Mouse (Mus musculus) spleen, adult 2 months (tissue): ENCODE measurements around the gene Hspa1l. TPM values are rescaled to one million over a fixed set of nuclear protein-coding genes. Genes with fewer than 3 reads are reported as not detected.
A peak's percentile ranks its signal among the peaks of the same experiment; 100 is the strongest.
"Not testable (repeated sequence)": the region's sequence is repeated elsewhere in the genome, so short reads cannot be mapped to it uniquely, and the experiment has no call there.

Source experiments
- DNase-seq, 2 experiments: peaks; one replicate each; pipeline versions ENCODE4 v3.0.0 to v3.0.0-alpha.2; 2012 to 2021; ENCODE audit warnings: low spot score in 2 of 2, low read depth in 1 of 2
- H3K27ac ChIP-seq: fragments of 200-500 bp; 2 replicates; pipeline ENCODE4 v1.5.1; 2012; ENCODE audit warnings: low read length, inconsistent platforms; ENCODE audit not compliant: insufficient read depth
- H3K27me3 ChIP-seq: fragments of 200-500 bp; 2 replicates; pipeline ENCODE4 v1.6.1; 2012; ENCODE audit warnings: mild to moderate bottlenecking, moderate library complexity, low read length, inconsistent platforms; ENCODE audit not compliant: control insufficient read depth, insufficient read depth
- H3K36me3 ChIP-seq: fragments of 200-500 bp; 2 replicates; pipeline ENCODE4 v1.6.1; 2012; ENCODE audit warnings: mild to moderate bottlenecking, low read length, inconsistent platforms; ENCODE audit not compliant: control insufficient read depth, insufficient read depth
- H3K4me1 ChIP-seq: fragments of 200-500 bp; 2 replicates; pipeline ENCODE4 v1.6.1; 2011; ENCODE audit warnings: inconsistent platforms; ENCODE audit not compliant: control insufficient read depth, insufficient read depth, insufficient read length
- H3K4me3 ChIP-seq: fragments of 200-500 bp; 2 replicates; pipeline ENCODE4 v1.5.1; 2011; ENCODE audit warnings: mild to moderate bottlenecking, inconsistent platforms; ENCODE audit not compliant: insufficient read depth, insufficient read length; ENCODE audit errors: extremely low read depth
- CTCF ChIP-seq: fragments of 200-500 bp; IDR thresholded peaks from 2 replicates; pipeline ENCODE4 v1.5.1; 2011; ENCODE audit warnings: mild to moderate bottlenecking, inconsistent platforms; ENCODE audit not compliant: insufficient read depth, insufficient read length, insufficient replicate concordance; ENCODE audit errors: extremely low read depth
- POLR2A ChIP-seq: fragments of 200-500 bp; IDR thresholded peaks from 2 replicates; pipeline ENCODE4 v1.6.1; 2011; ENCODE audit warnings: low read depth, low read length, inconsistent platforms
- WGBS: fragments of 180-500 bp; shearing (Covaris S2); methylation state at CpG from one replicate; pipeline ENCODE4 v1.1.7; 2018; 5-methylcytosine and 5-hydroxymethylcytosine counted together
- polyA plus RNA-seq: library from polyadenylated mRNA; depleted of rRNA; stranded (reverse); fragments of >200 nt; gene quantifications from 2 replicates; pipeline ENCODE4 v1.2.3, GENCODE M21; 2012

Hspa1l gene
- polyA plus RNA-seq, 1 experiment, result 0.06 TPM

GRCm38 (mm10) chr17:34998526-34999430 lies 26.3 kb downstream of the Hspa1l start:
- peak overlapping the region; percentile 61 for H3K4me3 ChIP-seq
- DNase-seq, result no peak
- no peaks in the 10 kb centered on the region; the same call in 1 of the 2 replicates for H3K4me1 ChIP-seq
- H3K27me3 ChIP-seq, result no peaks in the 10 kb centered on the region
- H3K27ac ChIP-seq, result peak overlapping the region; percentile 87
- TF ChIP-seq CTCF (no peak), POLR2A (no peak)
- 46% methylated on average over 15 of the region's 15 CpGs for WGBS
- H3K36me3 ChIP-seq, result peaks cover 16% of the 10 kb centered on the region

GRCm38 (mm10) chr17:34999871-35000716 lies 27.6 kb downstream of the Hspa1l start:
- peak; percentile 57; the same call in 1 of the 2 replicates for TF ChIP-seq POLR2A
- WGBS, result 3% methylated on average over 30 of the region's 32 CpGs
- peaks cover 27% of the 10 kb centered on the region for H3K36me3 ChIP-seq
- peak; percentile 54 to 64 for DNase-seq
- H3K27ac ChIP-seq, result peak overlapping the region; percentile 100
- not testable (repeated sequence) for H3K4me1 ChIP-seq, H3K27me3 ChIP-seq
- H3K4me3 ChIP-seq, result peak overlapping the region; percentile 86

GRCm38 (mm10) chr17:35000717-35001451 lies 28.4 kb downstream of the Hspa1l start, which contains the start of gene Vars:
Vars (plus strand) TSS chr17:35000987.
- H3K27ac ChIP-seq, result peak within 1 kb of the TSS; percentile 100
- H3K4me3 ChIP-seq, result peak within 1 kb of the TSS; percentile 86
- WGBS, result under 1% methylated on average over 82 of the region's 83 CpGs
- H3K27me3 ChIP-seq, result no peaks in the 10 kb centered on the region
- no peak for TF ChIP-seq CTCF
- TF ChIP-seq POLR2A, result peak; percentile 87
- H3K4me1 ChIP-seq, result no peaks in the 10 kb centered on the region; the same call in 1 of the 2 replicates
- peak; percentile 71 to 76 for DNase-seq
- H3K36me3 ChIP-seq, result peaks cover 34% of the 10 kb centered on the region

GRCm38 (mm10) chr17:35001452-35002152 lies 29.1 kb downstream of the Hspa1l start:
- no peaks in the 10 kb centered on the region; the same call in 1 of the 2 replicates for H3K4me1 ChIP-seq
- peak in 1 of 2 experiments; percentile 39 for DNase-seq
- TF ChIP-seq CTCF (no peak), POLR2A (0 out of 2 replicates have a peak, but pooled peaks have one; percentile 14)
- peak overlapping the region; percentile 100 for H3K27ac ChIP-seq
- H3K4me3 ChIP-seq, result peak overlapping the region; percentile 86
- peaks cover 33% of the 10 kb centered on the region for H3K36me3 ChIP-seq
- WGBS, result under 1% methylated on average over 35 of the region's 35 CpGs
- no peaks in the 10 kb centered on the region for H3K27me3 ChIP-seq

GRCm38 (mm10) chr17:35002153-35002865 lies 29.8 kb downstream of the Hspa1l start:
- no peak for DNase-seq
- Histone ChIP-seq H3K27ac (peak overlapping the region; percentile 100), H3K27me3 (no peaks in the 10 kb centered on the region), H3K36me3 (peaks cover 33% of the 10 kb centered on the region), H3K4me3 (peak overlapping the region; percentile 86), H3K4me1 (no peaks in the 10 kb centered on the region; the same call in 1 of the 2 replicates)
- no peak for TF ChIP-seq POLR2A
- TF ChIP-seq CTCF, result no peak
- WGBS, result 3% methylated on average over 12 of the region's 12 CpGs
